Mouse (Mus musculus) embryonic stem cell, embryonic (primary cell): ENCODE measurements around the gene Tada2a.

Experiments used
- CTCF ChIA-PET, 4 experiments: fragments of 300-600 bp in 2 of 4; fragments of 350-600 bp in 2 of 4; sonication (Branson Sonifier 250); formaldehyde crosslinking; loops; one replicate each; lab custom pipeline; 2022; ENCODE audit warnings: inconsistent platforms in 2 of 4; lab: Charles Lee
- POLR2A ChIA-PET, 4 experiments: fragments of 300-600 bp in 2 of 4; fragments of 350-600 bp in 2 of 4; sonication (Branson Sonifier 250); formaldehyde crosslinking; loops; one replicate each; lab custom pipeline; 2022; ENCODE audit warnings: antibody characterized with exemption in 4 of 4, inconsistent platforms in 1 of 4; lab: Charles Lee

Tada2a gene

DNA sequence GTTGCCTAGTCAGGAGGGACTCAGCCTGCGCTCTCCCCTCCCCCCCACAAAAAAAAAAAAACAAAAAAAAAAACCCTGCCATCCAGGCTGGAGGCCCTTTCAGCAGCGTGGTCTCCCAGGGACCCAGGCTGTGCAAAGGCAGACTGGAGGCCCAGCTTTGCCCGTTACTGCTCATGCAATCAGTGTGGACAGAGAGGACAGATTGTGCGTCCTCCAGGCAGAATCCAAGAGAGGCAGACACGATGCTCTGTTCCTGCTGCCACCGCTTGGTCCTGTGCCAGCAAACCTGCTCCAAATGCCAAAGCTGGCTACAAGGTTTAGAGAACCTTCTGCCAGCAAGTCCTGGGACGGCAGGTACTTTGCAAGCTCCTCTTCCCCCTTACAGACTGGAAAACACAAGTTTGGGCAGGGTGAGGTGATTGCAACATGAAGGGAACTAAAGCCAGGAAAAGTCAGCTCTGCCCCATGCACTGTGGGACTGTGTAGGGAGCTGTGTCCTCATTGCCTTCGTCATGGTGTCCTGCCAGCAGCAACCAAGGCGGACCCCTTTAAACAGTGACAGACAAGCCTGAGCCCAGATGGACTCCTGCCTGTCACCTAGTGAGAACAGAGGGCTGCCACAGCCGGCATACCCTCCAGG, 75.8 kb downstream of the Tada2a start:
- CTCF ChIA-PET = interaction anchor here in 1 of 4 experiments (0.8 to 1.1 kb wide), 2 partner anchors 9 to 269 kb away, joined by 3 read pairs; no protein-coding TSS in a partner anchor
- POLR2A ChIA-PET = interaction anchor here in 1 of 4 experiments (1.2 to 1.8 kb wide), 2 partner anchors 13 to 21 kb away, joined by 3 to 5 read pairs; no protein-coding TSS in a partner anchor

GRCm38 (mm10) chr11:84053055-84053454, 76.3 kb downstream of the Tada2a start:
- ChIA-PET POLR2A (interaction anchor here in 2 of 4 experiments (0.6 to 1.8 kb wide), 2 partner anchors 10 to 14 kb away, joined by 3 to 5 read pairs; no protein-coding TSS in a partner anchor), CTCF (interaction anchor here in 1 of 4 experiments (1.1 kb wide), 1 partner anchor 9 kb away, joined by 3 read pairs; no protein-coding TSS in a partner anchor)

GRCm38 (mm10) chr11:84048411-84048810, 81.0 kb downstream of the Tada2a start:
- ChIA-PET CTCF (interaction anchor here in 1 of 4 experiments (0.7 to 2.0 kb wide), 2 partner anchors 17 to 20 kb away, joined by 3 to 9 read pairs; no protein-coding TSS in a partner anchor), POLR2A (interaction anchor here in 1 of 4 experiments (1.4 to 1.9 kb wide), 3 partner anchors 10 to 19 kb away, joined by 3 to 6 read pairs (median 4); no protein-coding TSS in a partner anchor)

DNA sequence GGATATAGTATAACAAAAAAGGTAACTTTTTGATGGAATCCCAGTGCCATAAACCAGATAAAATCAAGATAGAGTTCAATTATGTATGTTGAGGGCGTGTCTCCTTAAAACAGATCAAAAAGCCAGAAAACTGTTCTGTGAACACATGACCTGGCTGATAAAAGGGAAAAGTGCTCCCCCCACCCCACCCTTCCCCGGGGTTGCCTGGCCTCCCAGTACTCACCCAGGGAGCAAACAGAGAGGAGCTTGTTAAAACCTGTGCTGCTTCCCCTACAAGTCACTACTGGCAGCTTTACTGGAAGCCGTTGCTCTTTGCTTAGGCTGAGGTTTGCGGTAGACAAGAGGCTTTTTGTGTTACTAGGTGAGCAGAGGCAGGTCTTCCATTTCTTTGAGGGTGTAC, 82.1 kb downstream of the Tada2a start:
- ChIA-PET POLR2A (interaction anchor here in 2 of 4 experiments (0.6 to 1.9 kb wide), 7 partner anchors 11 to 1288 kb away, joined by 3 to 6 read pairs (median 3); no protein-coding TSS in a partner anchor), CTCF (interaction anchor here in 2 of 4 experiments (0.6 to 2.0 kb wide), 3 partner anchors 16 to 262 kb away, joined by 3 to 9 read pairs (median 4); no protein-coding TSS in a partner anchor)

DNA sequence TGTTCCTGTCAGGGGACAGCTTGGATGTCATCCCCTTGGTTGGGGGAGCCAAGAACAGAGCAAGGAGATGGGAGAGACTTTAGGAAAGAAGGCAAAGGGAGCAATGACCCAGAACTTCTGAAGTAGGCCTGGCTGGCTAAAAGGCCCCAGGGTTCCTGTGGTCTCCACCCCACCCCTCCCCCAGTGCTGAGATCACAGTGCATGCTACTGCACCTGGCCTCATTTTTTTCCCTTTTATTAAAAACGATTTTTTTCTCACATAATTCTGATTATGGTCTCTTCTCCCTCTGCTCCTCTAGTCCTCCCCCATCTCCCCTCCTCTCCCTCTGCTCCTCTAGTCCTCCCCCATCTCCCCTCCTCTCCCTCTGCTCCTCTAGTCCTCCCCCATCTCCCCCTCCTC, 84.4 kb downstream of the Tada2a start:
- CTCF ChIA-PET = interaction anchor here in 1 of 4 experiments (1.3 kb wide), 1 partner anchor 9 kb away, joined by 3 read pairs; no protein-coding TSS in a partner anchor
- POLR2A ChIA-PET = no interaction called here

DNA sequence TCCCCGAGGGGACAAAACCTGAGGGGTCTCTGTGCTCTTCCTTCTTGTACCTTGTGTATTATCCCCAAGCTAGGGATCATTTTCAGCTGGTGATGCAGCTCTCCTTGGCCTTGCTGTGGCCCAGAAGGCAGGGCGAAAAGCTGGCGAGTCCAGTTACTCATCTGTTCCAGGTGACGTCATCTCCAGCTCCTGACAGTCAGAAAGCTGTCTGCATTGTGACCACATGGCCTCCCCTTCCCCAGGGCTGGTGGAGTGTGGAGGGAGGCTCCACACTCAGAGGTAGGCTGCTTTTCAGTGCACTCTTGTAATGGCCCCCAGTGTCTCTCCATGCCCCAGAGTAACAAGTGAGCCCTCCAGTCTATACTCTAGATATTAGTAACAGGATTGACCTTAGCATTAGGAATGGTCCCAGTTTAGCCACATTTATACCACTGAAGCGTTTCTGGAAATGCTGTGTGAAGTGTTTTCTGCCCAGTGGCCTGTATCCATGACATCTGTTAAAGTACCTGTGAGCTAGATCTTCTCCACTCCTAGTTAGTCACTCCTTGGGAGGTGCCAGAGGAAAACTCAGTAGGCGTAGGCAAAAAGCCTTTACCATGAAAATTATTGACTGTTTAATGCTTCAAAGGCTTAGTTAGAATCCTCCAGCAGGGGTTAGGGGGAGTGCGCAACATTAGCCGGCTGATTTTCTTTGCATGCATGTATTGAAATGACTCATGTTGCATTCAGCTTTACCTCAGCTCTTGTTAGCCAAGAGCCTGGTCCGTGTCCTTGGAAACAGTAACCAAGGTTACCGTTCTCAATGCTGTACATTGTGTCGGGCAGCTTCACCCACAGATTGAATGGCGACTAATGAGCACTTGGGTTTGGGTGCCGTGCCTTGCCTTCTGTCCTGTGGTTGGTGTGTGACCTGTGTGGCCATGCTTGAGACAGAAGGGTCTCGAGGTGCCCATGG, 86.3 kb downstream of the Tada2a start:
- POLR2A ChIA-PET = interaction anchor here in 1 of 4 experiments (0.7 to 1.3 kb wide), 6 partner anchors 8 to 525 kb away, joined by 3 to 5 read pairs (median 3); no protein-coding TSS in a partner anchor
- CTCF ChIA-PET = interaction anchor here in 3 of 4 experiments (0.5 to 2.1 kb wide), 5 partner anchors 11 to 721 kb away, joined by 3 to 7 read pairs (median 6); no protein-coding TSS in a partner anchor

DNA sequence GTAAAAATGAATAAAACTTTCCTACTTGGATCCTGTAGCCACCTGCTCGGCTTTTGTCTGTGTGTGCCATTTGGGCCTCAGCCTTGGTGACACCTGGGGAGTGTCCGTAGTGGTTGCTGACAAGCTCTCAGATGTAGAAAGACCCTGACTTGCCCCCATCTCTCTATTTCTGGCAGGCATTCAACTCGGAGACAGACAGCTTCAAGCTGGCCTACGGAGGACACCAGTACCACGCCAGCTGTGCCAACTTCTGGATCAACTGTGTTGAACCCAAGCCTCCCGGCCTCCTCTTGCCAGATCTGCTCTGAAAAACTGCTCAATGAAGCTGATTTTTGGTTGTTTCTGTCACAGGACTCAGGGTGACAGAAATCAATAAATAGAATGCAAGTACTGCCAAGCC, 88.8 kb downstream of the Tada2a start:
- POLR2A ChIA-PET = no interaction called here
- CTCF ChIA-PET = no interaction called here

DNA sequence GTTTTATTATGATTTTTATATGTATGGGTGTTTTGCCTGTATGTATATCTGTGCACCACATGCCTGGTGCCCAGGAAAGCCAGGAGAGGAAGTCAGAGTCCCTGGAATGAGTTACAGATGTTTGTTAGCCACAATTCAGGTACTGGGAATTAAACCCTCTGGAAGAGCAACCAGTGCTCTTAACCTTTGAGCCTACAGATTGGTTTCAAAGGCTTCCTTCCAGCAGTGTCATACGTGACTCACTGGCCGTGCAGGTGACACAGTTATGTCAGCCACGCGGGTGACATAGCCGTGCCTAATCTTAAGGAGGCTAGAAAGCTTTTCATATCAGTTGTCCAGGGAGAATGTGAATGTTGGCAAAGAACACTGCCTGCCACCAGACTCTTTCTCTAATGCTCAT, 95.7 kb downstream of the Tada2a start:
- ChIA-PET CTCF (interaction anchor here in 1 of 4 experiments (2.5 kb wide), 1 partner anchor 248 kb away, joined by 13 read pairs; no protein-coding TSS in a partner anchor), POLR2A (no interaction called here)

DNA sequence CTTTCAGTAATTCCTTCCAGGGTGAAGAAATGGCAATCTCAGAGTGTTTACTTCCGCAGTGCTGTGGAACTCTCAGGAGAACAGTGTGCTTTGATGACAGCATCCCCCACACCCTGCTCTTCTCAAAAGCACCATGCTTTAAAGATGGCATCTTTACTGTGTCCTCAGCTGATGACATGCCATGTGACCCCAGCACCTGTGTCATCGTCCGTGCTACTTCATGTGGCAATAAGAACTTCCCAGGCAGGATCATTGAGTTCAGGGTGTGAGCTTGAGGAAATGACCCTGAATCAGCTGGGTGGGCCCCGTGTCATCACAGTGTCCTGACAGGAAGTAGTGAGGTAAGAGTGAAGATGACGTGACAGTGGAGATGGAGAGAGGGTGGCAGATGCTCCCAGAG, 96.8 kb downstream of the Tada2a start:
- POLR2A ChIA-PET = interaction anchor here in 2 of 4 experiments (1.2 kb wide), 4 partner anchors 22 to 33 kb away, joined by 3 to 4 read pairs (median 4); no protein-coding TSS in a partner anchor

DNA sequence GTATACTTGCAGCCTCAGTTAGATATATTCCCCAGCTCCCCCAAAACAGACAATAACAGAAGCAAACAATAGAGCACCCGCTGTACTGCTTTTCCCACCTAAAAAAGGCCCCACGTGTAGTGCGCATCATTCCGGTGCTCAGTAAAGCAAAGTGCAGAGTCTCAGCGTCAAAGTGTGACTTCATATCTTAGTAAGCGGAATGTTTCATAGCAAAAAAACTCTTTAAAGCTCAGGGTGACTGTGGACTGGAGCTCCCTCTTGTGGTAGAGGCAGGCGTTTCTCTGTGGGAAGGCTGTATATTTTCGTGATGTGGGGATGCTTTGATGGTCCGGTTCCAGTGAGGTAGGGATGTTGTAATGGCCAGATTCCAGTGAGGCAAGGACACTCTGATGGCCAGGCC, 97.4 kb downstream of the Tada2a start:
- POLR2A ChIA-PET = interaction anchor here in 2 of 4 experiments (0.8 to 1.2 kb wide), 6 partner anchors 14 to 66 kb away, joined by 3 to 4 read pairs (median 3); no protein-coding TSS in a partner anchor
- CTCF ChIA-PET = interaction anchor here (0.5 to 2.5 kb wide), 51 partner anchors 8 to 475 kb away, joined by 3 to 21 read pairs (median 3); partner anchors contain the start of gene Ddx52 (in 1 of the 4)

More for the DNA sequence above, 96.8 kb downstream of the Tada2a start:
- CTCF ChIA-PET = interaction anchor here (0.6 to 2.5 kb wide), 32 partner anchors 9 to 476 kb away, joined by 3 to 21 read pairs (median 5); partner anchors contain the start of gene Ddx52 (in 1 of the 4)
